Mouse (Mus musculus) inflammation-experienced regulatory T-cells, adult 6 months (primary cell): ENCODE results near the gene Gm45021. TPM values are rescaled to one million over a fixed set of nuclear protein-coding genes. Genes with fewer than 3 reads are reported as not detected.
"Not testable (repeated sequence)": the region's sequence is repeated elsewhere in the genome, so short reads cannot be mapped to it uniquely, and the experiment has no call there.

Experiments used
- ATAC-seq: one replicate; pipeline ENCODE4 v1.8.0; 2017
- polyA plus RNA-seq, 3 experiments: library from polyadenylated mRNA; unstranded; fragments of 100-300 nt; shearing (Covaris generic); gene quantifications; one replicate each; pipeline ENCODE4 v1.2.1; 2017

Gene Gm45021
- polyA plus RNA-seq, 3 experiments from 2014 or later: not detected

DNA sequence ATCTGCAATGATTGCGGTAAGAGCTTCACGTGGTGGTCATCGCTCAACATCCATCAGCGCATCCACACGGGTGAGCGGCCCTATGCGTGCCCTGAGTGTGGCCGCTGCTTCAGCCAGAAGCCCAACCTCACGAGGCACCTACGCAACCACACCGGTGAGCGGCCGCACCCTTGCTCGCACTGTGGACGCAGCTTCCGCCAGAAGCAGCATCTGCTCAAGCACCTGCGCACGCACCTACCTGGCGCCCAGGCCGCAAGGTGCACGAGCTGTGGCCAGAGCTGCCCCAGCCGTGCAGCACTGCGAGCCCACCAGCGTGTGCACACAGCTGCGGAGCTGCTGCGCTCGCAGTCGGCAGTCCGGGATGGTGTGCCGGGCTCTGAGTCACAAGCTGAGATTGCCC lies 30.6 kb downstream of the Gm45021 start:
- no peak for ATAC-seq

DNA sequence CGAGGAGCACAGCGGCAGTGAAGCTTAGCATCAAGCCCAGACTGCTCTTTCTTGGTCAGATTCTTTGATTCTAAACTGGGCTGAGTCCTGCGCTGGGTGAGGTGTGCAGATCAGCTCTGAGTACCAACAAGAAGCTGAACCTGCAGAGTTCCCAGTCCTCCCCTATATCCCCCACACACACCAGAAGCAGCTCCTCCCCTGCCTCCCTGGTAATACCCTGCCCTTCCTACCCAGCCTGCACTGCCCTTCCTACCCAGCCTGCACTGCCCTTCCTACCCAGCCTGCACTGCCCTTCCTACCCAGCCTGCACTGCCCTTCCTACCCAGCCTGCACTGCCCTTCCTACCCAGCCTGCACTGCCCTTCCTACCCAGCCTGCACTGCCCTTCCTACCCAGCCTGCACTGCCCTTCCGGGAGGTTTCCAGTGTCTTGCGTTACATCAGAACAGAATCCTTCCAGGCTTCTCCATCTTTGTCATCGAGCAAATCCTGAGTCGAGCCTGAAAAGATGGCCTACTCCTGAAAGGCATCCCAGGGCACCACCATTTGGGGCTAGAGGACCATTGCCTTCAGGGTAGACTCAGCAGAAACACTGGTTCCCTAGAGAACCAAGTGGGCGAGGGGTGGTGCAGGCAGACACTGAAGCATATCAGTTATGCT lies 32.9 kb downstream of the Gm45021 start:
- ATAC-seq: not testable (repeated sequence)

DNA sequence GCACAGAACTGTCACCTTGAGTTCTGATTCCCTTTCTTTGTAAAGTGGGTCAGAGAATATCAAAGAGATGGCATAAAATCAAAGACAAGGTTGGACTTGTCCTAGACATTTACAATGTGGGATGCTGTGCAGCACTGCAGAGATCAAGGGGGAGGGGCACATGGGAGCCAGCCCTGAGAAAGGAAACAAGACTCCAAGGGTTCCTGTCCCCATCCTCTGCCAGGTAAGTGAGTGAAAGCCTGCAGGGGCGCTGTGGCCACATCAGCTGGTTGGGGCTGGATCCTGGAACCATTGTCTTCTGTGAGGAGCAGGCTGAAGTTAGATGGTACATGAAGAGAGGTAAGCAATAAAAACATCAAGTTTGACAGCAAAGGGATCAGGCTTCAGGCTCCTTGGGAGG lies 34.0 kb downstream of the Gm45021 start:
- ATAC-seq: no peak

DNA sequence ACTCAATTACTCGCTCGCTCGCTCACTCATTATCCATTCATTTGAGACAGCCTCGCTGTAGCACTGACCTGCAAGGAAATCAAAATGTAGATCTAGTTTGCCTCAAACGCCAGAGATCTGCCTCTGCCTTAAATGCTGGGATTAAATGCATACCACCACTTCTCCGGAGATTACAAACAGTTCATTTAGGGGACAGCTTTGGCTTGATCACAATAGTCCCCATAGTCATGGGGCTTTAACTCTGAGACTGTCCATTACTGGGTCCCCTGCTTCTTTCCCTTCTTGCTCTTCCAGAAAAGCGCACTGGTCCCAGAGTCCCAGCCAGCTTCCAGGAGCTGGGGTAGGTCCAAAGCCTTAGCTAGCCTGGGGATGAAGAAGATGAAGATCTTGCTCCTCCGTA lies 37.1 kb downstream of the Gm45021 start, which contains the start of gene AI854703:
Gene AI854703 (plus strand): TSS at position 301 of the 400 bp plus-strand sequence.
- ATAC-seq: no peak

DNA sequence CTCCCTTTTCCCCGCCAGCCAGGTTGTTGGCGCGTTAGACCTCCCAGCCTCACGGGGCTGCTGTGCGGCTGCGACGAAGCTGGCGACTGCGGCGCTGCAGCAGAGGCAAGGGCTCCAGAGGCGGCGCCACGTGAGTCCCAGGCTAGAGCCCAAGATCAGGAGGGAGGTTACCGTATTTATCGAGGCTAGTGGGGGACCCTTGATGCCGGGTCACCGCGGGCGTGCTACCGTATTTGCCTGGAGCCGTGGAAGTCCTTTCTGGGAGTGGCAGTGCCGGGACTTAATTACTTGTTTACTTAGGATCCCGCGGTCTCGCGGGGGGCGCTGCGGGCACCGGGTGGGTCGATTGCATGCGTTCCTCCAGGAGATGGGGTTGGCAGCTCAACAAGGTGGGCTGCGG lies 37.6 kb downstream of the Gm45021 start:
- ATAC-seq: peak; percentile 46

DNA sequence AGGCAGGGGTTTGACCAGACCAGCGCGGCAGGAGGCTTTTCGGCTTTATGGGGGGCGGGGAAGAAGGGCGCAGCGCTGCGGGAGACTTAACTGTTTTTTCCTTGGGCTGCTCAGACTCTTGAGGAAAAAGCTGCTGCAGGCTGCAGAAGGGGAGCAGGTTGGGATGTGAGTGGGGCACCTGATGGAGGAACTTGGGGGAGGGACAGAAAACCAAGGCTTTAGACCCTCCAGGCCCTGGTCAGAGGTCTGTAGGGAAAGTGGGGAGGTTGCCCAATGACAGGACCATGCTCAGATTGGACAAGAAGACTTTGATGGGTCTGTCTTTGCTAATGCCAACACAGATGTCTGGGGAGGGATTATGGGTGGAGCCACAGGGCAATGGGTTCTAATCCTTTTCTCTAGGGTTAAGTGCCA lies 38.1 kb downstream of the Gm45021 start:
- no peak for ATAC-seq

DNA sequence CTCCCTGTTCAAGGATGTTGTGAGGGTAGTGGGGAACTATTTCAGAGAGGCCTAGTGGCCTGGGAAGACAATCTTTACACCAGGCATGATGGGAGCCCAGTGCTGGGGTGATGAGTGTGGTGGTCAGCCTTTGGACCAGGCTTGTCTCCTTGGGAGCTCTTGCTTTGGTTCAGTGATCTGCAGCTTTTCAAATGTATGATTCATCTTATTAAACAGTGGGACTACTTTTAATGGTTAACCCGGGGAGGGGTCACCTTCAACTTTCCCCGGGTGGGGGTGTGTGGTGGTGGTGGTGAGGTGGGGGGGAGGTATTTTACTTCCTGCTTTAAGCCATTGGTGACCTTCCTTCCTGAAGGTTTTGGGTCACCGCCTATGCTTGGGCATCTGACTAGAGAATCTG lies 39.0 kb downstream of the Gm45021 start:
- no peak for ATAC-seq

DNA sequence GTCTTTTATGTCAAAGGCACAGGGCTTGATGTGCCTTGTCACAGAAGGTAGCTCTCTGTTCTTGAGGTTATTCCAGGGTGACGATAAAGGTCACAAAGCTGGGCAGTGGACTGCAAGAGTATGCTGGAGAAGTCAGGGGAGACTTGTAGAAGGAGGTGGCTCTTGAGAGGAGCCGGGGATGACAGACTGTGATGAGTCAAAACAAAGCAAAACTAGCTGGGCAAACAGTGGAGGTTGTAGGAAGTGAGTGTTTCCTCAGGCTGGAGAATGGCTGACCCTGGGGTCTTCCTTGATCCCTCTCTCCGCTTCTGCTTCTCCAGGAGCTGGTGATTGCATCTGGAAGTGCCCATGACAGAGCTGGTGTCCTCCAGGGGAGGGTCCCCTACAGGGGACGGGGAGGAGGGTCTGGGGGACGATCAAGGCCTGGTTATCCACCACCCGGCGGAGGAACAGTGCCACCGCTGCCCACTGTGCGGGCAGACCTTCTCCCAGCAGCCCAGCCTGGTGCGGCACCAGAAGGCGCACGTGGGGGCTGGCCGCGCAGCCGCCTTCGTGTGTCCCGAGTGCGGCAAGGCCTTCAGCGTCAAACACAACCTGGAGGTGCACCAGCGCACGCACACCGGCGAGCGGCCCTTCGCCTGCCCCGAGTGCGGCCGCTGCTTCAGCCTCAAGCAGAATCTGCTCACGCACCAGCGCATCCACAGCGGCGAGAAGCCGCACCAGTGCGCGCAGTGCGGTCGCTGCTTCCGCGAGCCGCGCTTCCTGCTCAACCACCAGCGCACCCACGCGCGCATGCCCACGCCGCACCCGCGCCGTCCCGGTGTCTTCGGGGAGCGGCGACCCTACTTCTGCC lies 39.6 kb downstream of the Gm45021 start:
- ATAC-seq: peak; percentile 67

DNA sequence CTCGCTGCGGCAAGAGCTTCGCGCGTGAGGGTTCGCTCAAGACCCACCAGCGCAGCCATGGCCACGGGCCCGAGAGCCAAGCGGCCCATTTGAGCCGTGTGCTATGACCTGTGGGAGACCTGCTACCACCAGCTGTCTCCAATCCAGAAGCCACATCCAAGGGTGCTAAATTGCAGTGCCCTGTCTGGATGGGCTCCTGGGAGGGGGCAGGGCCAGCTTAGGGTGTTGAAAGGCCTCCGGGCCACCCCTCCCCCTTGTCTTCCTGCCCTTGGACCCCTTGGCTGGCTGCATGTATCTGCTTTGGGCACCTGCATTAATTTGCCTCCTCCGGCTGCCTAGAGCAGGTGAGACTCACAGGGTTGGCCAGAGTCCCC lies 40.2 kb downstream of the Gm45021 start:
- ATAC-seq: peak; percentile 27

DNA sequence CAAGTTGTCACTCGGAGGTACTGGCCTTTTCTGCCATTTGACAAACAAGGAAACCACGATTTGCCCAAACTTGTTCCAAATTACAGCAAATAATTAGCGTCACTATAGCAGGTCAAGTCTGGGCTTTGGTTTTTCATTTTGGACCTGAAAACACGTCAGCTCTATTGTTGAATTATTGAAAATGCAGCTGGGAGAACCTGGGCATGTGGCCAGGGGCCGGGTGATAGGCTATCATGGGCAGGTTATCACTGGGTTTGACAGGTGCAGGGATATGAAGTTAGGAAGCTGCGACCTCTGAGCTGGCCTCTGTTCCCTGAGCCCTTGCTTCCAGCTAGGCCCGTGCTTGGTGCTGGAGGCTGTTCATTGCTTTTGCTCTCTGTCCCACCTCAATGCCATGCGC lies 41.4 kb downstream of the Gm45021 start:
- no peak for ATAC-seq

DNA sequence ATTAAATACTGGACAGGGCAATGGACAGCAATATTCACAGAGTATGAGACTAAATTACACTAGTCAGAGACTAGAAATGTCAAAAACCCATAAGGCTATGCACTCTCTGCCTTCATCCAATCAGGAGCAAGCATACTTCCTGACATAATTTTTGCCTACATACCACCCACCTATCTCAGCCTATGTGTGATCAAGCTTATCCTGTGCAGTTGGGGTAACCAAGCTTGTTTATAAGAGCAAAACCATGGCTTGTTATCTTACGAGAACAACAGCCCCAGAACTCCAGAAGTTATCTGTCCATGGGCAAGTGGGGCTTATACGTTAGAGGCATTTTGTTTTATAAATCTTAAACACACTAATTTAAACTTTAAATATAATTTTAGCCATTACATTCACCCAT lies 45.7 kb downstream of the Gm45021 start:
- ATAC-seq: no peak

DNA sequence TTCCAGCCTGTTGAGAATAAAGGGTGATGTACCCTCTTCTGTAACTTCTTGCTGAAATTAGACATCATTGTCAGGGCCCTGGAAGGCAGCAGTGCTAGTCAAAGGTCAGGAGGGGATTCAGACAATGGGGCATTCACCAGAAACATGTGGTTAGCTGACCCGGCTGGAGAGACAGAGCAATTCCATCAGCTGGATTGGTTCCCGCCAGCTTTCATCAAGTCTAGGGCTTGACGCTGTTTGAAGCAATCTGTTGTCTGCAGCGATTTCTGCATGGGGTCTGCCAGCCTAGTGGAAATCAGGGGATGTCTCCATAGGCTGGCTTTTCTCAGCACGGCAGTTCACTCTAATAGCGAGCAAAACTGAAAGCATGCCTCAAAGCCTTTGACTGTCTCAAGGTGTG lies 47.1 kb downstream of the Gm45021 start:
- ATAC-seq: no peak

DNA sequence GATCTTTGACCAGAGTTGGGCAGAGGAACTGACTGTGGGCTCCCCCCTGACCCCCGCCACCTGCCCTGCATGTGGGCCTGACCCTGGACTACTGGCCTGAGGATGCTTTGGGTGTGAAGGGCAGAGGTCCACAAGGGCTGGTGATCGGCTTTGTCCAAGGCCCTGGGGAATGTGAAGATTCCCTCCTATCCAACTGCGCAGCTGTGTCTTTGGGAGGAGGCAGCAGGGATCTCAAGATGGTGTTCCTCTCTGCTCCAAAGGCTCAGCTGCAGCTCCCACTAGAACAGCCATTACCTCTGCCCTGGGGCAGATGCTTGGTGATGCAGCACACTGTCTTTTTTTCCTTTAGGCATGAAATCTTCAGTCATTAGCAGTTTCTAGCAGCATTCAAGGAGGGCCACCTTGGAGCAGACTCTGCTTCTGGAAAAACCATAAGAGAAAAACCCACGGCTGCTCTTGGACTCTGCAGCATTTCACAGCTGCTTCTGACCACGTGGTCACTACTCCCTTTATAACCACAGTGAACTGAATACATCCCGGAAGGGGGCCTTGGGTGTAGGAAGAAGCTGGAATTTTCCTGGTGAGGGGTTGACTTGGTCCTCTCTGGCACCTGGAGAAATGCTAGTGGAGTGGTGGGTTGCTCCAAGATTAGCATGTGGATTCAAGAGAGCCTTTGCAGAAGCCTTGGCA lies 48.5 kb downstream of the Gm45021 start:
- no peak for ATAC-seq

DNA sequence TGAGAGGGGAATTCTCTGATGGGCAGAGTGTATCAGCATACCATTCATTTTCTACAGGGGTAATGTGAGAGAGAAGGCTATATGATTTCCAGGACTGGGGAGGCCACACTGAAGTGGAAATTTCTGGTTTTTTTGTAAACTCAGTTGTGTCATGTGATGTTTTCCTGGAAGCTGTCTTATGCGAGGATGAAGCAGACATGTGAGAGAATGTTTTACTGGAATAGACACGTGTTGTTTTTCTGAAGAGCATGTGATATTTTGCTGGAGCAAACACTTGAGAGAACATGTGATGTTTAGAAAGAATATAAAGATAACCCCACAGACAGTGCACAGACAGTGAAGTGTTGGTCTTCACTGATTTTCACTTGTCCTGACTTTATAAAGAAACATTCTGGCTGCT lies 49.1 kb downstream of the Gm45021 start:
- no peak for ATAC-seq

DNA sequence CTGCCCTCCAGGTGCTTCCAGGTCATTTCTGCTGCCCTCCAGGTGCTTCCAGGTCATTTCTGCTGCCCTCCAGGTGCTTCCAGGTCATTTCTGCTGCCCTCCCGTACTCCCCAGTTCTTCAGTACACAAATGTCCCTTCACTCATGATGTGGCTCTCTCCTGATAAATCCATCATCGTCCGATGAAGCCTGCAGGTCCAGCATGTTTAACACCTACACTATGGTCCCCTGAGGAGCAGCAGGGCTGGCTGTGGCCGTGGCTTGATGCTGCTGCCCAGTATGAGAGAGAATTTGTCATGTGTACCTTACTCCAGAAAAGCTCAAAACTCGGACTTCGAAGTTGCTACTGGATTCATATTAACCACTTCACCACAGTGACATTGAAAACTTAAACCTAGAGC lies 52.0 kb downstream of the Gm45021 start:
- ATAC-seq: no peak

DNA sequence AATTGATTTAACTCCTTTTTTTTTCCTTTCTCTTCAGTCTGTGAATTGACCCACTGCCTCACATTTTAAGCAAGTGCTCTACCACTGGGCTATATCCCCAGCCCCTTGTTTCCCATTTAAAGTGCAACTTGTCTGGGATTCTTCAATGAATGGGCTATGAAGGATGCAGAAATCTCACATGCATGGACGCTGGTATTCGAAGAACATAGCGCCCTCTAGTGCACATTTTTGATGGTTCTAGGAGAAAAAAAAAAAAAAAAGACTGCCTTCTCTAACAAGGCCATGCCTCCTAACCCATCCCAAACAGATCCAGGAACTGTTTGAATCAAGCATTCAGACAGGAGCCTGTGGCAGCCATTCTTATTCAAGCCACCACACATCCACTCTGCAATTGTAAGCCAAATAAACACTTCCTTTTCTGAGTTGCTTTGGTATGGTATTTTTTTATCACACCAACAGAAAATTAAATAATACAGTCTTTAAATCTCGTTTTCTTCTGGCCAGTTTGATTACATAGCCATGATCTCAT lies 53.4 kb downstream of the Gm45021 start:
- ATAC-seq: no peak

DNA sequence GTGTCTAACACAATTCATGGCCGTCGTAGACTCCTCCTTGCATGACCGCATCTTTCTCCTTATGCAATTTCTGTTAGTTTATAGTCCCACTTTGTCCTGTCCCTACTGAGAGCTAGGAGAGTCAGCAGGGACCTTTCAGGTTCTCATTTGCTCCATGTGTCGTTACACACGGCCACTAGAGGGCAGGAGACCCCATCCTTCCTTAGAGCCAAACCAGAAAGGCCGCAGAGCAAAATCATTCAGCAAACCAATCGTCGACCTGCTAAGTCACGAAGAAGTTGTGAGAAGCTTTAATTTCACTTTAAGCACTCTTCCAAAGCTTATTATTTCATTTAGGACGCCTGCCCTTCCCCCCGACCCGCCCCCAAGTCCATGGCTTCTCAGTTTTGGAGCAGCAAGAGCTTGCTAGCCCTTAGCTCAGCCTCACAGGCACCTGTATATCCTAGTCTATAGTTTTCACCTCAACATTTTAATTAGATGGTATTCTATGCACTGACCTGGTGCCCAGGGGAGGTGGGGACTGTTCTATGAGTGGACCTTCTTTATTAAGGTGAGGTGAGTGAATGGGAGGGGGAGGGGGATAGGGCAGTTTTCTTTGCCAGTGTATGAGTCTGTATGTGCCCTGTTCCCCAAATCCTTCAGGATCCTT lies 56.4 kb downstream of the Gm45021 start:
- peak; percentile 55 for ATAC-seq

DNA sequence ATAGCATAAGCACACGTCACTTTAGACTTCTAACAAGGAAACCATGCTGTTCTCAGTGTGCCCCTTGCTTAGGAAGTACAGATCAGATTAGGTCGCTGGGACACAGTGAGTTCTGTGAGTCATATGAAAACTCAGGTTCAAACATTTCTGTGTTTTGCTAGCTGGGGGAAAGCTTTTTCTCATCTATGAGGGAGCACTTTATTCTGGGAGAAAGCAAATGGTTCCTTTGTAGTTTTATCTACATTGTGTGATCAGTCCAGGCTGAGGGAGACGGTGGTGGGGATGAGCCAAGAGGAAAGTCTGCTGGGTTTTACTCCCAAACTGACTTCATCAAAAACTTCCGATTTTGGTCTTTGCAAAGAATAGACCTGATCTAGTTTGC lies 56.9 kb downstream of the Gm45021 start:
- no peak for ATAC-seq

DNA sequence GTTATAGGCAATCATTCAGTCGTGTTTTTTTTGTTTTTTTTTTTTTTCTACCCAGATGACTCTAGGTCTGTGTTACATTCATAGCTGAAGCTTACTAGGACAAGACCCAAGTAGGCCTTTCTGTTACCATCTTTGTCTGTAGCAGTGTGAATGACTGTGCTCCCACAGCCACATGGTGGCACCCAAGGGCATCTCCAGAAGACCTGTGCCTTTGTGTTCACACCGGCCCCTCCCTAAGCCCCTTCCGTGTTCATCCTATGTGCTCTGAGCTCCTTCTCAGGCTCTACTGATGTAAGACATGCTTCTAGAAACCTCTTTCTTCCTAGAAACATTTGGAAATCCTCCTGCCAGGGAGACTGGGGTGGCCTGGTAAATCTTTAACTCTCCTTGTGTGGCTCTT lies 57.6 kb downstream of the Gm45021 start, which contains the start of gene Gimap8:
Gene Gimap8 (plus strand): TSS at position 240 of the 400 bp plus-strand sequence.
- ATAC-seq: peak; percentile 87

DNA sequence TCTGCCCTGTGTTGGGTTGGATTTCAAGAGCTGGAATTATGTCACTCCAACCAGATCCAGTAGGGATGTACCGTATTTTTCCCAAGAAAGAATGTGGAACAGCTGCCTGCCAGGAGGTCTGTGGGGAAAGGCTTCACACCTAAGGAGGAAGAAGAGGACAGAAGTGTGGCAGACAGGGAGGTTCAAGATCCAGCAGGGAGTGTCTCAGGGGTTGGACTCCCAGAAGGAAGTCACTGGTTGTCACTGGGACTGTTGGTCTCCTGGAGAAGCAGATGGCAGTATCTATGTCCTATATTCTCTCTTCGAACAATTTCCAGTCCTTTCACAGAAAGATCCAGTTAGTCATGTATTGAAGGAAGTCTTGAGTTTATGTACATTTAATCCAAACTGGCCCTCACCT lies 58.2 kb downstream of the Gm45021 start:
- no peak for ATAC-seq

DNA sequence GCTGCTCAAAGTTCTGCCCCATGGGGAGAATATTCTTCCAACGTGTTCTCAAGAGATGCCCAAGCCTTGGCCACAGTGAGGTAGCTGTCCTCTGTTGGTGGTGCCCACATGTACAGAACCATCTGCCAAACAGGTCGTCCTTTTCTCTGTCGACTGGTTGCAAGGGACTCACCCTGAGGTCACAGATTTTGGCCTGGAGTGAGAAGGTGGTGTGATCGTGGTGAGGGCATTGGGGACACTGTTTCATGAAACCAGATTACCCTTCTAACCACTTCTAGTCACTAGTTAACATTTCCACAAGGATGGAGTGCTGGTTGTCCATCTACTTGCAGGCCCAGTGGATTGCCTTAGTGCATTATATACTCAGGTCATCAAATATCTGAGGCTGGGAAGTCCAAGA lies 59.4 kb downstream of the Gm45021 start:
- ATAC-seq: no peak

DNA sequence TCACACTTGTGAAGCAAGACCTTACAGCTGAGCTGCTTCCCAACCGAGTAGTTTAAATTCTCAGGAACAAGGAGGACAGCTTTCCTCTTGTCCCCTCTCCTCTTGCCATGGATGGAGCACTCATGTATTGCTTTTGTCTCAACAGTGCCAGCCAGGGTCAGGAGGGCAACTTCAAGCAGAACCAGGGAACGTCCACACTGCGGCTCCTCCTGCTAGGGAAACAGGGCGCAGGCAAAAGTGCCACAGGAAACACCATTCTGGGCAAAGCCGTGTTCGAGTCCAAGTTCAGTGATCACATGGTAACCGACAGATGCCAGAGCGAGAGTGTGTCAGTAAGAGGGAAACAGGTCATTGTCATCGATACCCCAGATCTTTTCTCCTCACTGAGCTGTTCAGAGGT lies 60.6 kb downstream of the Gm45021 start:
- ATAC-seq: no peak

DNA sequence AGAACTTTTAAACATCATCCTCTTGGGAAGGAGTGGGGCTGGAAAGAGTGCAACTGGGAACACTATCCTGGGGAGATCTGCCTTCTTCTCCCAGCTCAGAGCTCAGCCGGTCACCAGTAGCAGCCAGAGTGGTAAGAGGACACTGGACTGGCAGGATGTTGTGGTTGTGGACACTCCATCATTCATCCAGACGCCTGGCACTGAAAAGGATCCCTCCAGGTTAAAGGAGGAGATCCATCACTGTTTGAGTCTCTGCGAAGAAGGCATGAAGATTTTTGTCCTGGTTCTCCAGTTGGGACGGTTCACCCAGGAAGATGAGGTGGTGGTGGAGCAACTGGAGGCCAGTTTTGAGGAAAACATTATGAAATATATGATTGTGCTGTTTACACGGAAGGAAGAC lies 69.3 kb downstream of the Gm45021 start:
- ATAC-seq: no peak
